22 mouse cellular contexts compared by ENCODE assay signal in genomic region chr1:195021831-195022230, GRCm38 (mm10).
DNase-seq lines count a peak whose midpoint lies in the region; TF ChIP-seq lines count a peak whose summit lies in the region.
"Had no signal": no experiment of that assay in that cellular context is flagged by ENCODE, and none has a peak within 500 bp of the region (broad histone marks: within the 10 kb centered on the region; RNA-seq: fewer than 3 reads in every experiment).

No protein-coding gene starts in this region.

- 100% methylated on average over 1 of the region's 2 CpGs for WGBS in macrophage (ENCODE audit: missing documents)

- H3K79me2 ChIP-seq in macrophage (ENCODE audit: inconsistent target) = peaks cover 42% of the 10 kb centered on the region

- peaks cover 14% of the 10 kb centered on the region for H3K36me3 ChIP-seq in macrophage (ENCODE audit: inconsistent target)
- H3K36me3 ChIP-seq: embryonic facial prominence, embryonic 12.5 days; embryonic facial prominence, embryonic 15.5 days; intestine, embryonic 15.5 days had no signal

- no peak for TF ChIP-seq CTCF in layer of hippocampus, adult 2 months (conservative IDR thresholded peaks at IDR 0.05)

- DNase-seq in layer of hippocampus, adult 2 months (ENCODE audit: low spot score in 2 of 2) = no peak
- DNase-seq in layer of hippocampus, adult 11-12 months (ENCODE audit: low spot score) = no peak
- peak; percentile 9 for DNase-seq in NIH3T3 (ENCODE audit: low read depth)
- DNase-seq in gastrocnemius, postnatal 10 days = no peak
- no peak for DNase-seq in spleen, adult 12 weeks (ENCODE audit: low spot score)
- DNase-seq: adrenal gland, adult 8-10 months; adrenal gland, postnatal 25 days; cerebellum, adult 18-20 months; cerebellum, adult 9-10 months; cerebellum, postnatal 14 days; forebrain, postnatal 0 days; gastrocnemius, adult 2 months; gastrocnemius, postnatal 25 days; heart, adult 2 months; heart, postnatal 14 days had no signal

- peak overlapping the region; percentile 64 for H3K27ac ChIP-seq in layer of hippocampus, adult 2 months
- peak overlapping the region; percentile 42 for H3K27ac ChIP-seq in macrophage
- H3K27ac ChIP-seq: embryonic facial prominence, embryonic 12.5 days; embryonic facial prominence, embryonic 15.5 days; heart, adult 2 months; heart, embryonic 10.5 days; heart, embryonic 13.5 days; hindbrain, embryonic 13.5 days; intestine, embryonic 15.5 days had no signal

- no peak overlapping the region for H3K4me3 ChIP-seq in layer of hippocampus, adult 2 months
- H3K4me3 ChIP-seq in macrophage (ENCODE audit: inconsistent target) = no peak overlapping the region
- H3K4me3 ChIP-seq: embryonic facial prominence, embryonic 12.5 days; embryonic facial prominence, embryonic 15.5 days; heart, adult 2 months; heart, embryonic 10.5 days; heart, embryonic 13.5 days; hindbrain, embryonic 13.5 days; intestine, embryonic 15.5 days had no signal
